Mouse (Mus musculus) cerebellum, adult 11 months (tissue): ENCODE data around the gene Ppp1r8.

Experiments used
- DNase-seq: peaks from one replicate; pipeline ENCODE4 v3.0.0; 2022

Gene Ppp1r8

DNA sequence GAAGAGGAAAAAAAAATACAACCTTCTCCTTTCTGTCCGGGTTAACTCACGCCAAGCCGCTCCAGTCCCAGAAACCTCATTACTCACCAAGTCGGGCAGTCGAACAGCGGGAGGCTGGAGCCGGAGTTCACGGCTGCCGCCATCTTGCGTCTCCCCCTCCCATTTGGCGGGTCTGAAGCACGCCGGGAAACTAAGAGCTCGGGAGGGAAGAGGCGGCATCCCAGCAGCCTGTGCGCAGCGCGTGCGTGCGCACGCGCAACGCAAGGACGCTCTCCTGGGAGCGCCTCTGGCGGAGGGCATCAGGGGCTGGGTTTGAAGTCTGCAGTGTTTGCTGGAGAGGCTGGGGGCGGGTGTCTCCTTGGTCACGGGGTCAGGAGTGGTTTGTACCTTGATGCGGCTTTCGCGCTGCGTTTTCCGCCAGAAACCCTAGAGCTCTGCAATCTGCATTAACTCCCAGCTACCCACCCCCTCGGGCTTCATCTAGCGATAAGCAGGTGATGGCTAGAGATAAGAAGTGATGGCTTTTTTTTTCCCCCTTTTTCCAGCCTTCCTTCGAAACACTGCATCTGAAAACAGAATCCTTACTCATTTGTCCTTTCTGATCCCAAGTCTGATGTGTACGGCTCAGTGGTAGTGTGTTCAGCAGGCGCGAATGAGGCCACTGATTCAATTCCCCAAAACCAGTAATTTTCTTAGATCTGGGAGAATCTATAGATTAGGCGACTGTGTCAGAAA is at the start of gene Ppp1r8:
Gene Ppp1r8 (minus strand): TSS at position 200 of the 735 bp plus-strand sequence.
- peak; percentile 84 for DNase-seq

DNA sequence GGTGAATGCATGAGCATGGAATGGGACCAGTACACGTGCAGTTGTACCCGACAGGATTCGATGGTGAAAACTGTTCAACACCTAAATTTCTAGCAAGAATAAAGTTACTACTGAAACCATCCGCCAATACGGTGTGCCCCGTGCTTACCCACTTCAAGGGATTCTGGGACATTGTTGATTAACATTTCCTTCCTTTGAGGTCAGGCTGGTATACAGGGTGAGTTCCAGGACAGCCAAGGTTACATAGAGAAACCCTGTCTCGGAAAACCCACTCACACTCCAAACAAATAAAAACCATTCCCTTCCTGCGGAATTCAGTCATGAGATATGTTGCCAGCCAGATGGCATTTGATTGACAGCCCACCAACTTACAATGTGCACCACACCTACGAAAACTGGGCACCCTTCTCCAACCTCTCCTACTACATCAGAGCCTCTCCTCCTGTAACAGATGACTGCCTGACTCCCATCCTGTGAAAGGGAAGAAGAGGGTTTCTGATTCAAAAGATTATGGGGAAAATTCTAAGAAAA is 41.9 kb upstream of the Ppp1r8 start:
- no peak for DNase-seq

DNA sequence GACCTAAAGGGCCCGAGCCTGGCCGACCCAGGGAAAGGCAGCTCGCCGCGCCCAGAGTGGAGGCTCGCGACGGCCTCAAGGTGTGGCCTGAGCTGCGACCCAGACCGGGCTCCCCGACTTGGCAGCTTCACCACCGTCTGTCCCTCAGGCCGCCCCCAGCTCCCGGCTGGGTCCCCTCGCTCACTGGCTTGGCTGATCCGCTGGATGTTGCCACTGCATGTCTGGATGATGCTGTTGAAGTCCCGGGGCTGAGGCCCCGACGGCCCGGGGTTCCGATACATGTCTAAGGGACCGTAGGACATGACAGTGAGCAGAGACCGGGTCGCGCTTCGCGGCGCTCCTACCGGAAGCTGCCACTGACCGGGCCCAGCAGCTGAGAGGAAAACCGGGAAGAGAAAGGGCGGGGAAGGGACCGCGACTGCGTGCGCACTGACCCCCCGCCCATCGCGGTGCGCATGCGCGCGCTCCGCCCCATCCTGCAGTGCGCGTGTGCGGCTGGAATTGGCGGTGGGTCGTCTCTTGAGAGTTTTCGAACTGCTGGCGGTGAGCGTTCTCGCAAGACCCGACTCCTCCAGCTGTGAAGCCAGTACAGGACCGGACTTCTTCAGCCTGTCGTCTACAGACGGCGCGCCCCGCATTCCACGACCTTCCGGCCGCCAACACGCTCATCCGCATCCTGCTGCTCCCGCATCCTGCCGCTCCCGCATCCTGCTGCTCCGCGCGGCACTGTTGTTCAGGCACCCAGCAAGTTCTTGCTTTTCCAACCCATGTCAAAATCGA is 41.3 kb upstream of the Ppp1r8 start, which contains the start of gene Stx12:
Gene Stx12 (minus strand): TSS at position 446 of the 780 bp plus-strand sequence.
- peak; percentile 86 for DNase-seq

DNA sequence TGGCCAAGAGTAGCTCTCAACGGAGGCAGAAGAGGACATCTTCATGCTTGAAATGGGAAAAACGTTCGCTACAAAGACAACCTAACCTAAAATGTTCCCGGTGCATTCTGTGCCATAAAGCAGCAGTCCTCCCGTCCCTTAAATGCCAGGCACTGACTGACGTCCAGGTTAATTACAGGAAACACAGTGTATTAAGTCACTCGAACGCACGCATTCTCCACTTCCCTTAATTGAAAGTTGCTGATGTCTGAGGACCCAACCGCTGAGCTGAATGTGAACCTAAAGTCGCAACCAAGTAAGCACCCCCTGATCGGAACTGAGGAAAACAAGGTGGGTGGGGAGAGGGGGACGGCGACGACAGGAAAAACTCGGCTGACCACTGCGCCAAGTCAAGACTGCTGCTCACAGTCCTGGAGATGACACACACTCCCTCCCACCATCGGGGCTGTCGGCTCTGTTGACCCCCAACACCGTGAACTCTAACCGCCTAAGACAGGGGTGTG is 40.6 kb upstream of the Ppp1r8 start:
- DNase-seq: no peak

DNA sequence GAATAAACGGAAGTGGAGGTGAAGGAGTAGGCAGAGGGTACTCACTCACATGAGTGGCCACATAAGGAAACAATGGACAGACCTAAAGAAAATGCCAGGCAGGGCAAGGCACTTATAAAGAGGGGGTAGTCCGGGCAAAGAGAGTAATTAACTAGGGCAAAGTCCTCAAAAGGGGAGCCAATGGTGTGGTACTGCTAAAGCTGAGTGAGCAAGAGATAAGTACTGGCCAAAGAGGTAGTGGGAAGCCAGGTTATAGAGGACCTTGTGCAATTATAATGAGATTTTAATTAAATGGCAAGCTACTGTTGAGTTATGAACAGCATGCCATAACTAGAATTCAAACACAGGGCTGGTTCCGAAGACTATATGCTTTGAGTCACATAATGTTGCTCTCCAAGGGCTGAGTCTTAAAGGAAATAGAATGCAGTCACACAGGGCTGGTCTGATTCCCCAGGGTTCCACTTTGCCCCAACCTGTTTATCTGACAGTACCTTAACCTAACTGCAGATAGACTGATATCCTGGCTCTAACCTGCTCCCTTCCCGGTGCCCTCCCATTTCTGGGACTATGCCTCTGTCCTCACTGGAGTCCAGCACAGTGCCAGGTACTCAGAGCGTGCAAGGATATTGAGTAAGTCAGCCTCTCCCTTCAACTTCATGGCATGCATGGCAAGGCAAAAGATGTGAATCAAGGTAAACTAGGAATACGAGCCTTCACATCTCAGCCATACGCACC is 31.6 kb upstream of the Ppp1r8 start:
- no peak for DNase-seq

DNA sequence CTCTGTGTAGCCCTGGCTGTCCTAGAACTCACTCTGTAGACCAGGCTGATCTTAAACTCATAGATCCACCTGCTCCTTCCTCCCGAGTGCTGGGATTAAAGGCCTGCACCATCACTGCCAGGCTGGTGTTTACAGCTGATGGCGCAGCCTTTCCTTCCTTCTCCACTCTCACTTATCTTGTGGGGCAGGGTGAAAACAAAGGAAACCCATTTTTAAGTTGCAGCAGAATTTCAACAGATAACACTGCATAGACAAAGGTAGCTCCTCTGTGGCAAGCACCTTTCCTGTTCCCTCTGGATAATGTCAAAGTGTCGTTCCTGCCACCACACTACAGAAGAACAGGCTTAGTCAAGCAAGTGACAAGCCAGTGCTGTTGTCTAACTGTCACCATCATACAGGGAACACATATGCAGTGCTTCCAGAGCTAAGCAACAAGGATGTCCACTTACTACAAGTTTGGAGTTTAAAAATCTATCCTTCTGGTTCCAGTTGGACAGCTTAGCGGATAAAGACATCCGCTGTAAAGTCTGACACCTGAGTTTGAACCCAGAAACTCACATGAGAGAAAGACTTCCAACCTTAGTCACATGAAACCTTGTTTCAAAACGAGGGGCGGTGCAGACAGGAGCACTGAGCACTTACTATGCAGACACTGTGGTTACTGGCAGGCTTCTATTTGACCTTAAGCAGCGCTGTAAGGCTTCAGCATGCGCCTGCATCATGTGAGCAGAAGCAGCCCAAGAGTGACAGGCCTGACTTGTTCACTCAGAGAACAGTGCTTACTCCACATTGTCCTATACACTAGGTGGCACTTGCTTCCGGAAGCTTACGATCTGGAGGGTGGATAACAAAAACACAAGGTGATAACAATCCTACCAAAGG is 30.8 kb upstream of the Ppp1r8 start:
- no peak for DNase-seq

DNA sequence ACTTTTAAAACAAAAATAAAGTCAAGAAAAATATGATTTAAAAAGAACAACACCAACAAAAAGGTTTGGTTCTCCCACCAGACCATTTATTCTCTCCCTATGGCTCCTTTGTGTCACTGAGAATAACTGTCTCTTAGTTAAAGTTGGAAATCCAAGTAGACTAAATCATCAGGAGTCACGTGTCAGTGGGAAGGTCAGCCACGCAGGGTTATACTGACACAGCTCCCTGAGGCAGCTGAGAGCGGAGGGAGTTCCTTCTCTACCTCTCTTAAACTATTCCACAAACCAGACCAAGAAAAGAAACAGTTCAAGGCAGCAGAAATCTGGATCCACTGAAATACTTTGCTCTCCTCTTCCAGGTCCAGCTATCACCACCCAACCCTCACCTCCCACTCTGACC is 28.1 kb upstream of the Ppp1r8 start:
- DNase-seq: no peak

DNA sequence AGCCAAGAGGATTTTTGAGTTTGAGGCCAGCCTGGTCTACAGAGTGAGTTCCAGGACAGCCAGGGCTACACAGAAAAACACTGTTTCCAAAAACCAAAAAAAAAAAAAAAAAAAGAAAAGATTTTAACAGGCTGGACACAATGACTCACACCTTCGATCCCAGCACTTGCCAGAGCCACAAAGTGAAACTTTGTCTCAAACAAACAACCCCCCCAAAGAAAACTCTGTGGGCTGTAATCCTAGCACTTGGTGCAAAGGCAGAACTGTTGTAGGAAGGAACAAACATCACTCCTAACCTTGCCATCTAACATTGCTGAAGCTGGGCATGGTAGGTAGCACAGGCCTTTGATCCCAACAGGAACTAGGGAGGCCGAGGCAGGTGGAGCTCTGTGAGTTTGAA is 21.9 kb upstream of the Ppp1r8 start:
- DNase-seq: no peak

DNA sequence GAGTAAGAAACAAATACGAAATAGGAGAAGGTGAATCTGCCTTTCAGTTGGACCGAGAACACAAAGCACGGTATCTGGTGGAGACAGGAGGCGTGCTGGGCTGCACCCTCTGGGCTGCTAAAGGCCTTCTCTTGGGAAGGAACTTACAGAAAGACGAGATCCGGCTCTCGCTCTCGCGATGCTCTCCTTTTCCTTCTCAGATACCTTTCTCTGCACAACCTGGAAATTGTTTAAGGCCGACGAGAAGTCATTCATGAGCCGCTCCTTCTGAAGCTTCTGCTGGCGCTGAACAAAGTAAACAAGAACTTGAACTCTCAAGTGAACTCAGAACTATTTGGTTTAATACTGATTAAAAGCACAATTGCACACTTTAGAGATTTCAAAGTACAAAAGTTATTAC is 20.0 kb upstream of the Ppp1r8 start:
- no peak for DNase-seq

DNA sequence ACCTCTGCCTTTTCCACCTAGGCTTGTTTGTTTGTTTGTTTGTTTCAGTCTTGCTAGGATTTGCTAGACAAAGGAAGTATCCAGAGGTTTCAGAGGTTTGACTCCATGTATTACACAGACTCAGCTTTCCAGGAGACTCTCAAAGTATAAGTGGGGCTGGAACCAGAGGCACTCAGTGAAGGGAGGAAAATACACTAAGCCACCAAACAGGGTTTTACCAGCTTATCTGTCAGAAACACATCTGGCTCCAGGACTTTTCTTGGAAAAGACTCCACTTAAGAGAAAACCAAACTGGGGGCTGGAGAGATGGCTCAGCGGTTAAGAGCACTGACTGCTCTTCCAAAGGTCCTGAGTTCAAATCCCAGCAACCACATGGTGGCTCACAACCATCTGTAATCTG is 17.9 kb upstream of the Ppp1r8 start:
- DNase-seq: no peak

DNA sequence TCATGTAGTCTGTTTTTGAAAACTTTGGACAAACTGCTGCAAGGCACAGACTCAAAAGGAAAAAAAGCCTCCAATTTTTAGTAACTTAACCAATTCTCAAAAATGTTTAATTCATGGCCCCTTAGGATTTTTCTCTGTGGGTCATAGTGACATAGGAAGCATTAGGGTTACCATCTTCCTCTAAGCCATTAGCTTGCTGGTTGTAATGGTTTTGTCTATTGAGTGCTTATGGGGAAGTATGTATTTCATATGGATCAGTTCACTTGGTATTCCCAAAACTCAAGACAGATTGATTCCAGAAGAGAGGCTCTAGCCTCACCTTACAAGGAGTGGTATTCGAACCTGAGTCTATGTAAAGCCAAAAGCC is 719 bp upstream of the Ppp1r8 start:
- no peak for DNase-seq

DNA sequence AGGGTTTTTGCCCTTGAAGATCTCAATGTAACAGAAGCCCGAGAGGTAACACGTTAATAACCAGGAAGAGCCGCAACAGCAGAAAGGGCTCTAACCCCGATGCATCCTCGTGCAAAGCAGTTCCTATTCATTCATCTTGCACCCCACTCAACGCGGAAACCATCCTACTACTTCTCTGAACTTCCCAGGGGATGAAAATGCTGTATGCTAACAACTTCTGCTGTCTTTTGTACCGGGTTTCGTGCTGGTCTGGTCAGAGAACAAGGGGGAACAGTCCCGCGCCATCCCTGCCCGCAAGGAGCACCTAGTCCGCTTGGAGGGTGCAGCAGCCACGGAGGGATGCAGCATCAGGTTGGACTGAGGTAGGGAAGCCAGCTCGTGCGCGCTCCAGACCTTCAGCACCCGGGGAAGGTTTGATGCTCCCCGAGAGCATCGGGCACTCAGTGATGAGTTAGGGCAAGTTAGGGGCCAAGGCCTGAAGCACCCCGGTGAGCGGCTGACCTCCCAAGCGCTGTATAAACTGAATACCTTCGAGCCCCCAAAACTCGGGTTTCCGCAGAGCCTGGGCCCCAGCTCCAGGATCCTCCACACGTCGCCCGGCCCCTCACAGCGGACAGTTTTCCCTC is 575 bp downstream of the Ppp1r8 start:
- peak; percentile 18 for DNase-seq

DNA sequence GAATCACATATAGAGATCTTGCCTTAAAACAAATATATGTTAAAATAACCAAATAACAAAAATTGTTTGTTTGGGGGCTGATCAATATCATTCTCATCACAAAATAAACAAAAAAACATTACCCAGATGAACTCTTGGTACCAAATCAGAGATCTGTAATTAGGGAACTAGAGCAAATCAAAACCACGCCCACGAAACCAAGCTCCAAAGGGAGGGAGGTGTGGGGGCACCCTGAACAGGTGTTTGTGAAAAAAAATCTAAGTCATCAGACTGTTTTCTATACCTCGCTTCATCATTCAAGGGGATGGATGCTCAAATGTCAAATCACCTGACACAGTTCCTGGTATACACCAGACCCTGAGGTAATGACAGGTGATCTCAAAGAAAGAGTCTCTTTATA is 1.5 kb downstream of the Ppp1r8 start:
- DNase-seq: no peak

DNA sequence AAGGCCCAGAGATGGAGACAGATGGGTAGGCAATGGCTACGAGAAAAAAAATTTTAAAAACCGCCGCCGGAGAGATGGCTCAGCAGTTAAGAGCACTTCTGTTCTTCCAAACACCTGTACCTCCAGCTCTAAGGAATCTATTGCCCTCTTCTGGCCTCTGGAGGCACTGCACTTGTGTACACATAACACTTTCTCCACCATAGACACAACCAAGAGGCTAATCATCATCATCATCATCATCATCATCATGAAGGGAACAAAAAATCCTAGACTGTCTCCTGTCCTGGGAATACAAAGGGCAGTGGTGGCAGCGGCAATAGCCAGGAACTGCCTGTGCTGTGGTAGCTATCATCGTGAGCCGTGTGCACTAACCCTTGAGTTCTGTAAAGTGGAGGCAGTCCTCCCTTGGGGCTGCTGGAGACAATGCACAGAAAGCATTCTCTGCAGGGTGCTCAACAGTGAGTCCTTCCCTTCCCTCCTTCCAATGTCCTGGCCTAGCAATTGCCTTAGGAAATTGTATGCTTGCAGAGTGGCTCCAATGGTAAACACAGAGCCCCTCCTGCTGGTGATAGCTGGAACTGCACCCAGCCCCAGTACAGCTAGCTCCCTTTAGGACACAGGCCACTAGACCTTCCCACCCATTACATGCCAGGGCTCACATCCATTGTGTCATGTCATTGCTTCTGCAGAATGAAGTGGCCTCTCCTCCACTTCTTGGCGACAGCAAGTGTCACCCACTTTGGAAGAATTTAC is 19.2 kb downstream of the Ppp1r8 start:
- DNase-seq: no peak

DNA sequence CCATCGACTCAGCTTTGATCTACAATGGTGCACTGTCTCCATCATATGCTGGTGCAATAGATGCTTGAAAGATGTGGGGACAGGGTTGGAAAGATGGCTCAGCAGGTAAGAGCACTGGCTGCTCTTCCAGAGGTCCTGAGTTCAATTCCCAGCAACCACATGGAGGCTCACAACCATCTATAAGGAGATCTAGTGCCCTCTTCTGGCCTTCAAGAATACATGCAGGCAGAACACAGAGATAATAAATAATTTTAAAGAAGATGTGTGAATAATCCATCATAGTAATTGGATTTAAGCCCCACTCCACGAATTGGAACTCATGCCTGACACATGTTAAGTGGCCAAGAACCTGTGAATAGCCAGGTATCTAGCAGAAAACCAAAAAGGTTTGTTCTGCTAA is 24.5 kb downstream of the Ppp1r8 start:
- no peak for DNase-seq

DNA sequence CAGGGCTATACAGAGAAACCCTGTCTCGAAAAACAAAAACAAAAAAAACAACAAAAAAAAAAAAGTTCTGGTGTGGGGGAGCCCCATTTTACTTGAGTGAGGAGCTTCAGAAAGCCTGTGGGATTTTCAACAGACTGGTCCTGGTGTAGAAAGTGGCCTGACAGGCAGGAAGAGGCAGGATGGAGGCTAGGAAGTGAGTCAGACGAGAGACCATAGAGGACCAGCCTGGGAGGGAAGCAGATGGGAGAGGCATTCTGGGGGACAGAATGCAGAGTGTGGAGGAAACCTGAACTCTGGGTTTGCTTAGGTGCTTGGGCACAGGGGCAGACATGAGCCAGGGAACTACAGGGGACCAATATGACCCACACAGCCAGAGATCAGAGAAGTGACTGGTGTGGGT is 26.1 kb downstream of the Ppp1r8 start:
- no peak for DNase-seq

DNA sequence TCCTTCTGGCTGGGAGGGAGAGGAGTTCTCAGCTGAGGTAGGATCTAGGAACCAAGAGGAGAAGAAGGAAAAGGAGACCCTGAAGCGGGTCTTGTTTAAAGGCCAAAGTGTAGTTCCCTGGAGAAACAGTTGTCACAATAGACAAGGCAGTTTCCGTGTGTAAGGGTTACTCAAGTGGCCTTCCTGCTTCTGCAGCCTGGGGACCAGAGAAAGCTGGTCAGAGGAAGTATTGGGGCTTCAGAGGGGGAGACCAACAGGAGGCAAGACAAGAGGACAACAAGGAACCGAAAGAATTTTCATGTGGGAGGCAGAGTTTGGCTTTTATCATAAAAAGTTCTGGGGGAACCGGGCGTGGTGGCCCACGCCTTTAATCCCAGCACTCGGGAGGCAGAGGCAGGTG is 26.6 kb downstream of the Ppp1r8 start:
- no peak for DNase-seq

DNA sequence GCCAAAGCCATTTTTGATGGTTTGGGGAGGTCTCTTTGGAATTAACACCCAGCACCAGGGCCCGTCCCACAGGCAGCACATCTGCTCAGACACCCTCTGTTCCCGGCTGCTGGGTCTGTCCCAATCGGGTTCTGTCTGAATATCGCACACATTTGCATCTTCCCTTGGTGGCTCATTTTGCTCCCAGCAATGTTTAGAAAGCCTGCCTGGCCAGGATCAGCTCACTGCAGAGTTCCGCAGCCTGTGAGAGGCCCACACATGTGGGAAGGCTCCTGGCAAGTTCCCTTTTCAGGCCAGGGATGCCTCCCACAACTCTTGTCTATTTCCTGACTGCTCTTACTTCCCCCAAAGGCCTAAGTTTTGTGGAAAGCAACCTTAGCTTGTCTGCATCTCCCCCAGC is 33.3 kb downstream of the Ppp1r8 start:
- DNase-seq: no peak

DNA sequence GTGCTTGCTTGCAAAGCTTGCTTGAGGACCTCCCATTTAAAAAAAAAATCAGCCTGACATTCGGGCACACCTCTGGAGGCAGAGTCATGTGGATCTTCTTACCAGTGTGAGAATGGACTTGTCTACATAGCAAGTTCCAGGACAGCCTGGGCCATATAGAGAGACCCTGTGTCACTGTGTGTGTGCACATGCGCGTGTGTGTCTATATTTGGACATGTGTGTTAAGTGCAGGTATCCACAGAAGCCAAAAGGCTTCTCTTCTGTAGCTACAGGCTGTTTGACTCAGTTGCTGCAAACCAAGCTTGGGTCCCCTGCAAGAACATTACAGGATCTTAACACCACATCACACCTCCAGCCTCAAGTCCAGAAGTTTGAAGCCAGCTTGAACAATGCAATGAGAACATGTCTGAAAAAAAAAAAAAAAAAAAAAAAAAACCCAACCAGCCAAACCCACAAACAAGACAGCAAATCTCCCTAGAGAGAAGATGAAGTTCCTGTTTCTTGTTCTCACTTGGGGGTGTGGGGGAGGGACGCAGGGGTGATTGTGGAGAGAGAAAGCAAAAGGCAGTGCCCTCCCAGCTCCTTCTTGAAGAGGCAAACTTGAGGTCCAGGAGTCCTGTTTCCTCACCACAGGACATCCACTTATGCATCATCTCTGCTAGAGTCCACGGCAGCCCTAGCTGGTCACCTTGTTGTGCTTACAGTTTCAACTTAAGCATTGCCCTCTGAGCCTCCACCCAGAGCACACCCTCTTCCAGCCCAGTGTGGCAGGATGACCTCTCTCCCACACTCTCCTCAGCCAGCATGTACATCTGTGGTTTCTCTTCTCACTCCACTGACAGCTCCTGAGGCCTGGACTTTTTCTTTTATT is 35.0 kb downstream of the Ppp1r8 start:
- DNase-seq: no peak

DNA sequence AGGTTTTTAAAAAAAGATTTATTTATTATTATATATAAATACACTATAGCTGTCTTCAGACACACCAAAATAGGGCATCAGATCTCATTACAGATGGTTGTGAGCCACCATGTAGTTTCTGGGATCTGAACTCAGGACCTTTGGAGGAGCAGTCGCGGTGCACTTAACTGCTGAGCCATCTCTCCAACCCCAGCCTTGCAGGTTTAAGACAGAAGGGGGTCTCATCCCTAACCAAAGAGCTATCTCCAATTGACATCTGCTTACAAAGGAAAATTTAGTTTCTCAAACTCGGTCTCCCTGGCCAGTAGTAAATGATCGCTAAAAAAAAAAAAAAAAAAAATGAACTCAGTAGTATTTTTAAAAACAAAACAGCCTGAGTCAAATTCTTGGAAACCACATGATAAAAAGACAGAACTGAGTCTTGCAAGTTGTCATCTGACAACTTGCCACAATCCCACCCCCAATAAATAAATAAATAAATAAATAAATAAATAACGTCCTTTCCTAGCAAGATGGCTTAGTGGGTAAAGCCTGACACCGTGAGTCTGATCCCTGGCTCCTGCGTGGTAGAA is 36.3 kb downstream of the Ppp1r8 start:
- DNase-seq: no peak
